Mouse (Mus musculus) lung, postnatal 0 days (tissue): ENCODE measurements around the gene Lhx4.

Source experiments
- CTCF ChIP-seq: IDR thresholded peaks from 2 replicates; pipeline ENCODE4 v1.5.1; 2016; ENCODE audit warnings: antibody characterized with exemption, mild to moderate bottlenecking
- EP300 ChIP-seq: IDR thresholded peaks from 2 replicates; pipeline ENCODE4 v1.6.1; 2016; ENCODE audit warnings: antibody characterized with exemption, mild to moderate bottlenecking, control low read depth

DNA sequence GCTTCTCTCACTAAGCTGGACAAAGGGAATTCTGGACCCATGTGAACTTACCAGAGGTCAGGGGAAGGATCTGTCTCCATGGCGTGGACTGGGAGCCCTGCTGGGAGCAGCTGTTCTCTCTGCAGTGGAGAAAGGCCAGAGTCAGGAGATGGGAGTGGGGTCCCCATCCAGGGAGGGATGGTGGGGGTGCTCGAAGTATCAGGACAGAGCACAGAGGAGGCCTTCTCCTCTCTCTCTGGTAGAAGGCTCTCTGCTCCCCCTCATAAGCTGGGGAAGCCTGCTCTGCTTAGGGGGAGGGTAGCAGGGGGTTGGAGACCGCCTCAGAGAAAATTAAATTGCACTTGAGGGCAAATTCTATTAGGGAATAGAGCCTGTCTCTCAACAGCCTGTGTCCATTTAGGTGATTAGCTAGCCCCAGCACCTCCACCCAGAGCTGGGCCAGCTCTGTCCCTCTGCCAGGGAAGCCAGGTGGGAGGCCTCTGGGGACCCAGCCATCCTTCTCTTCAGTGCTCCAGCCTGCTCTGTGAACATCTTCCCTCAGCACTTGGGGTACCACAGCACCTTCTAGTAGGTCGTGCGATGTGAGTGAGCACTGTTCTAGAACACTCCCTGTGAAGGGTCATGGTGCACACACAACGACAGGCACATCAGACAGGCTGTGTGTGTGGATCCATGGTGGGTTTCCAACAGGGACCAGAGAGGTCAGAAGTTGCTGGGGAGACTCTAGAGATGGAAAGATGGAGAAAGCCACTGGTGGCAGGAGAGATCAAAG is at the start of gene Lhx4:
- TF ChIP-seq CTCF (no peak), EP300 (no peak)
